Mouse (Mus musculus): Measurements from ENCODE around the gene Mras. TPM values are rescaled to one million over a fixed set of nuclear protein-coding genes. Genes with fewer than 3 reads are reported as not detected.

The Mras gene
- polyA plus RNA-seq, 1 experiment from 2014 or later: 7.5 TPM

- no peaks in the 10 kb centered on the region for H3K36me3 ChIP-seq
- H3K9me3 ChIP-seq: no peaks in the 10 kb centered on the region
- H3K27me3 ChIP-seq (ENCODE audit: insufficient read depth, poor library complexity, severe bottlenecking): peaks cover 38% of the 10 kb centered on the region
- 2% methylated on average over 81 of the region's 86 CpGs for WGBS
- peak overlapping the region; percentile 85 for H3K4me3 ChIP-seq
- H3K27ac ChIP-seq: peak overlapping the region; percentile 90
- peaks cover 23% of the 10 kb centered on the region for H3K4me1 ChIP-seq
- peak; percentile 83 for DNase-seq (ENCODE audit: low spot score)
These were observed 775 bp downstream of the Mras start for GRCm38 (mm10) chr9:99436182-99437030.

- peaks cover 23% of the 10 kb centered on the region for H3K4me1 ChIP-seq
- 21% methylated on average over 16 of the region's 16 CpGs for WGBS
- H3K27me3 ChIP-seq (ENCODE audit: insufficient read depth, poor library complexity, severe bottlenecking): peaks cover 38% of the 10 kb centered on the region
- H3K4me3 ChIP-seq: peak overlapping the region; percentile 85
- H3K36me3 ChIP-seq: no peaks in the 10 kb centered on the region
- peak overlapping the region; percentile 90 for H3K27ac ChIP-seq
- no peak for DNase-seq (ENCODE audit: low spot score)
- H3K9me3 ChIP-seq: no peaks in the 10 kb centered on the region
These were observed 1.5 kb downstream of the Mras start for GRCm38 (mm10) chr9:99435619-99436181.

DNA sequence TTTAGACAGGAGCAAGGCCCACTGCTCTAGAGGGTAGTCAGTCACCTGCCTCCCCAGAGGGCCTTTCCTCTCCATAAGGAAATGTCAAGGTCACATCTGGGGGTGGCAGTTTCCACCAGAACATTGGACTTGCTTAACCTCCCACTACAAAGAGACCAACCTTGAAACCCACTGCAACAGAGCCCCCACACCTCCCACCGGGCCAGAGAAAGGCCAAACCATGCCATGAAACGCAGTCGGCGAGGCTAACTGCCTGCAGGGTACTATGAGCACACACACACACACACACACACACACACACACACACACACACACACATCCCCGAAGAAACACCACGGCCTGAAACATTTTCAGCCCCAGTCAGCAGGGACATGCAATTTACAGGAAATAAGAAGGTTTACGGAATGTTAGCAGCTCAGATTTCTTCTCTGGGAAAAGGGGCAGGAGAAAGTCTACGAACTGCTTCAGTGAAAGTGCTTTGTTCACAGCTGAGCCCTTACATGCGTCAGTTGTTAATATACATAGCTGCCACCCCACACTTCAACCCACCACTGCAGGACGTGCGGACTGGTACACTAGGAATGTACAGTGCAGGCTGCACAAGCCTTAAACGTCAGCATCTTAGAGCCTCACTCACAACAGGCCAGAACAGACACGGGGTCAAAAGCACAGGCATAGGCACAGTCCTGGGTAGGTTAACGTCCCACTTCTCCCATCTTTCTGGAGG lies 2.1 kb downstream of the Mras start:
- DNase-seq (ENCODE audit: low spot score): no peak
- peaks cover 23% of the 10 kb centered on the region for H3K4me1 ChIP-seq
- peaks cover 38% of the 10 kb centered on the region for H3K27me3 ChIP-seq (ENCODE audit: insufficient read depth, poor library complexity, severe bottlenecking)
- WGBS: 55% methylated on average over 14 of the region's 14 CpGs
- peak overlapping the region; percentile 85 for H3K4me3 ChIP-seq
- H3K9me3 ChIP-seq: no peaks in the 10 kb centered on the region
- H3K27ac ChIP-seq: no peak overlapping the region
- no peaks in the 10 kb centered on the region for H3K36me3 ChIP-seq

GRCm38 (mm10) chr9:99432478-99432877 lies 4.7 kb downstream of the Mras start:
- DNase-seq (ENCODE audit: low spot score): no peak
- Histone ChIP-seq H3K27ac (no peak overlapping the region), H3K36me3 (no peaks in the 10 kb centered on the region), H3K27me3 (ENCODE audit: insufficient read depth, poor library complexity, severe bottlenecking) (peaks cover 16% of the 10 kb centered on the region), H3K9me3 (no peaks in the 10 kb centered on the region), H3K4me1 (peaks cover 28% of the 10 kb centered on the region), H3K4me3 (no peak overlapping the region)
- WGBS: 55% methylated on average over 4 of the region's 4 CpGs

- H3K9me3 ChIP-seq: no peaks in the 10 kb centered on the region
- H3K4me1 ChIP-seq: peaks cover 23% of the 10 kb centered on the region
- no peaks in the 10 kb centered on the region for H3K36me3 ChIP-seq
- H3K4me3 ChIP-seq: no peak overlapping the region
- no peak overlapping the region for H3K27ac ChIP-seq
- no peak for DNase-seq (ENCODE audit: low spot score)
- WGBS: 87% methylated on average over 6 of the region's 6 CpGs
- peaks cover 12% of the 10 kb centered on the region for H3K27me3 ChIP-seq (ENCODE audit: insufficient read depth, poor library complexity, severe bottlenecking)
These were observed 5.2 kb downstream of the Mras start for GRCm38 (mm10) chr9:99431963-99432362.

DNA sequence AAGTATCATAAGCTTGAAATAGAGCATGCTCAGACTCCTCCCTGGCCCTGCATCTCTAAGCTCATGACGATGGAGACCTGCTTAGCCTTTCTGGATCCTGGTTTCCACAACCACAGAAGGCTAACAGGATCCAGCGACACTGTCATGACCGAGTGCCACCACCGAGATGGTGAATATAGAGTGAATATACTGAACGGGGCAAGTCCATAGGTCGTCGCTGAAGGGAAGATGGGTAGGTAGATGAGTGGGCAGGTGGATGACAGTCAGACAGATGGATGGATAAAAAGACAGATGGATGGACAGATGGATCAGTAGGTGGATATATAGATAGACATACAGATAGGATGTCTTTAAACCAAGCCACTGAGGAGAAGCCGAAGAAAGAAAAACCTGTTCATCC lies 5.8 kb downstream of the Mras start:
- Histone ChIP-seq H3K4me3 (no peak overlapping the region), H3K9me3 (no peaks in the 10 kb centered on the region), H3K27ac (no peak overlapping the region), H3K27me3 (ENCODE audit: insufficient read depth, poor library complexity, severe bottlenecking) (peaks cover 12% of the 10 kb centered on the region), H3K36me3 (no peaks in the 10 kb centered on the region), H3K4me1 (peaks cover 20% of the 10 kb centered on the region)
- WGBS: 85% methylated on average over 8 of the region's 8 CpGs
- no peak for DNase-seq (ENCODE audit: low spot score)

- Histone ChIP-seq H3K27ac (no peak overlapping the region), H3K27me3 (ENCODE audit: insufficient read depth, poor library complexity, severe bottlenecking) (peaks cover 12% of the 10 kb centered on the region), H3K9me3 (no peaks in the 10 kb centered on the region), H3K4me1 (peaks cover 16% of the 10 kb centered on the region), H3K4me3 (no peak overlapping the region), H3K36me3 (no peaks in the 10 kb centered on the region)
- no peak for DNase-seq (ENCODE audit: low spot score)
- 73% methylated on average over 6 of the region's 6 CpGs for WGBS
These were observed 6.4 kb downstream of the Mras start for GRCm38 (mm10) chr9:99430806-99431205.

DNA sequence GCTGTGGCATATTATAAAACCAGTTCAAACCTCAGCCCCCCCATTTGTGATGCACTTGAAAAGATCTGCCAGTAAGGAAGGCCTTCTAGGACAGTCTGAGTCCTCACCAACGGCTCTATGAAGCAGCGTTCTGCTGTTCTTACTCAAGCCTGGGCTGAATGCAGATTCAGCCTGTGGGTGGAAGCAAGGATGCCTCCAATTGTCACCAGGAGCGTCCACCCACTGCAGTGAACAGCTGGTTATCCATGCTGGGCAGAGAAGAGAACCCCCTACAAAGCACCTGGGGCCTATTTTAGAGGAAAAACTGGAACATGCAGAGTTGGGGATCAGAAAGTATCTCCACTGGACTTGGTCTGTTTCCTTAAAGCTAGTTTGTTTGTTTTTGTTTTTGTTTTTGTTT lies 7.3 kb downstream of the Mras start:
- 81% methylated on average over 3 of the region's 3 CpGs for WGBS
- H3K4me1 ChIP-seq: peaks cover 11% of the 10 kb centered on the region
- H3K4me3 ChIP-seq: no peak overlapping the region
- no peak for DNase-seq (ENCODE audit: low spot score)
- H3K9me3 ChIP-seq: no peaks in the 10 kb centered on the region
- H3K27ac ChIP-seq: no peak overlapping the region
- H3K36me3 ChIP-seq: no peaks in the 10 kb centered on the region
- peaks cover 5% of the 10 kb centered on the region; the same call in 1 of the 2 replicates for H3K27me3 ChIP-seq (ENCODE audit: insufficient read depth, poor library complexity, severe bottlenecking)

GRCm38 (mm10) chr9:99428601-99429331 lies 8.4 kb downstream of the Mras start:
- H3K27ac ChIP-seq: no peak overlapping the region
- no peaks in the 10 kb centered on the region for H3K36me3 ChIP-seq
- no peak overlapping the region for H3K4me3 ChIP-seq
- 64% methylated on average over 11 of the region's 11 CpGs for WGBS
- no peak for DNase-seq (ENCODE audit: low spot score)
- peaks cover 19% of the 10 kb centered on the region for H3K4me1 ChIP-seq
- no peaks in the 10 kb centered on the region for H3K27me3 ChIP-seq (ENCODE audit: insufficient read depth, poor library complexity, severe bottlenecking)
- no peaks in the 10 kb centered on the region for H3K9me3 ChIP-seq

DNA sequence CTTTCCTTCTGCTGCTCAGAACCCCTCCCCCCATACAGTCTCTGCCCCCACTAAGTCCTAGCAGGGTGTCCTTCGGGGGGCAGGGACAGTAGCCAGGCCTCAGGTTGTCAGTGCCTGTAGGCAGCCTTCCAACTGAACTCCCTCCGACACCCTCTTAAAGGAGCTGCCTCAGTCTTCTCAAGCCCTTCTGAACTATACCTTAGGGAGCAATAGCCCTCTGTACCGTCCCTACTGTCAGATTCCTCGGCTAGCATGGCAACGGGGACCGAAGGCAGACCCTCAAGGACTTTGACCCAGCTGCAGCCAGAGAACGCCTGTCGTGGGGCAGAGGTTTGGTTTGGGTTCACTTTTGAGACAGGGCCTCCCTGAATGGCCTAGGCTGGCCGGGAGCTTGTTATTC lies 11.9 kb downstream of the Mras start:
- 62% methylated on average over 9 of the region's 9 CpGs for WGBS

GRCm38 (mm10) chr9:99424574-99424863 lies 12.7 kb downstream of the Mras start:
- Histone ChIP-seq H3K27me3 (ENCODE audit: insufficient read depth, poor library complexity, severe bottlenecking) (no peaks in the 10 kb centered on the region), H3K36me3 (no peaks in the 10 kb centered on the region), H3K4me3 (no peak overlapping the region), H3K4me1 (peaks cover 24% of the 10 kb centered on the region), H3K27ac (no peak overlapping the region), H3K9me3 (no peaks in the 10 kb centered on the region)
- DNase-seq (ENCODE audit: low spot score): no peak
- WGBS: 76% methylated on average over 4 of the region's 4 CpGs

More for the DNA sequence above, 11.9 kb downstream of the Mras start:
- H3K27me3 ChIP-seq (ENCODE audit: insufficient read depth, poor library complexity, severe bottlenecking): no peaks in the 10 kb centered on the region
- no peak for DNase-seq (ENCODE audit: low spot score)
- no peak overlapping the region for H3K4me3 ChIP-seq
- H3K4me1 ChIP-seq: peaks cover 24% of the 10 kb centered on the region
- no peak overlapping the region for H3K27ac ChIP-seq
- H3K9me3 ChIP-seq: no peaks in the 10 kb centered on the region
- no peaks in the 10 kb centered on the region for H3K36me3 ChIP-seq

GRCm38 (mm10) chr9:99423692-99424573 lies 13.2 kb downstream of the Mras start:
- 67% methylated on average over 9 of the region's 9 CpGs for WGBS
- Histone ChIP-seq H3K36me3 (no peaks in the 10 kb centered on the region), H3K9me3 (no peaks in the 10 kb centered on the region), H3K27ac (peak overlapping the region; percentile 42; the same call in 1 of the 2 replicates), H3K27me3 (ENCODE audit: insufficient read depth, poor library complexity, severe bottlenecking) (no peaks in the 10 kb centered on the region), H3K4me3 (no peak overlapping the region), H3K4me1 (peaks cover 24% of the 10 kb centered on the region)
- no peak for DNase-seq (ENCODE audit: low spot score)
